Mouse (Mus musculus): ENCODE measurements at regions not wholly inside any gene's neighbourhood (a gene's known extent, or its start where the extent isn't known, plus 50 kb on each side); places are given as distances from the start of the nearest gene placed in this dataset.

DNA sequence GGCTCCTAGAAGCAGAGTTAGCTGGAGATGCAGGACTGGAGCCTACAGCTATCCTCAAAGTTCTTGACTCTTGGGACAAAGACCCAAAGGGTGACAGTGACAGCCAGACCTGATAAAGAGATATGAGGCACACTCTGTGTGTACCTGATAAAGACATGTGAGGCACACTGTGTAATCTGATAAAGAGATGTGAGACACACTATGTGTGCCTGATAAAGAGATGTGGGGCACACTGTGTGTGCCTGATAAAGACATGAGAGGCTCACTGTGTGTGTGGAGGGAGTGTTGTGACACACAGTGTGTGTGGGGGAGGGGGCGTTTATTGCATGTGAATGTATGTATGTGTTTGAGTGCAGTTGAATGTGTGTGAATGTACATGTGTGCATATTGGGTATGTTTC, 97.8 kb upstream of the Habp2 start:
- TF ChIP-seq CTCF (conservative IDR thresholded peaks at IDR 0.05; ENCODE audit: low read length) (no peak), NANOG (IDR thresholded peaks at IDR 0.05; ENCODE audit: borderline replicate concordance, low read length) (no peak)

Measured in E14TG2a.4 (cell line).